Mouse (Mus musculus) lung, postnatal 36 days (tissue): ENCODE measurements at regions not wholly inside any gene's neighbourhood (a gene's known extent, or its start where the extent isn't known, plus 50 kb on each side); places are given as distances from the start of the nearest gene placed in this dataset.

Experiments
- DNase-seq: peaks from one replicate; pipeline ENCODE4 v3.0.0; 2022; ENCODE audit warnings: mixed read lengths

- DNase-seq = no peak
These were observed 120.5 kb upstream of the Smarca2 start for GRCm38 (mm10) chr19:26484322-26484721.

DNA sequence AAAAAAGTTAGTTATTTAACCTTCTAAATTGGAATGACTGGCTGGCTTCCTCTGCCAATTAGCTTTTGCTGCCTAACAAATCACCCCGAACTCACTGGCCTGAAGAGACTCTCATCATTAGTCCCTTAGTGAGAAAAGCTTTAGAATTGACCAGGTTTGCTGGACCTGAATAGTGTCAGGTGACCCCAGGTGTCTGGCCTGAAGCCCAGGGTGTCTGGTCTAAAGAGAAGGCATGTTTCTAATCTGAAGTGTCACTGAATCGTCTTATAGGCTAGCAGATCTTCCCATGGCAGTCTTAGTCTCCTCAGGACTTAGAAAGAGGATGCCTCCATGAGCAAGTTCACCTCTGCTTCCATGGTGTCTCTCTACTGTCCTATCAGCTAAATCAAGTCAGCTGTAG, 112.0 kb upstream of the Smarca2 start:
- no peak for DNase-seq

GRCm38 (mm10) chr19:26501064-26501463, 103.8 kb upstream of the Smarca2 start:
- DNase-seq = no peak

DNA sequence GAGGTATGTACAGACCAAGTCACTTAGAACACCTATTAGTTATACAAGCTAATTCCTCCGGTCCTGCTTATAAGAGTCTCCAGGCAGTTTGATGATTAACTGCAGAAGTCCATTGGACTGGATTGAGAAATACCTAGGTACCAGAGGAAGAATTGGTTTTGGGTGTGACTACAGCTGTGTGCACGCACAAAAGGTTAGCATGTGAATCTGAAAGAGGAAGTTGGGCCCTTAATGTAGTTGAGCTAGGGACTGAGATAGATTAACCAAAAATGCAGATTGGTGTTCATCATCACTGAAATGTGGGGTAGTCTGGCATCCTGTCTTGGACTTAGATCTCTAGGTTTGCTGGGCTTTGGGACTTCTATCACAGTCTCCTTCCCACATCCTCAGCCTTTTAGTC, 100.8 kb upstream of the Smarca2 start:
- DNase-seq = no peak

DNA sequence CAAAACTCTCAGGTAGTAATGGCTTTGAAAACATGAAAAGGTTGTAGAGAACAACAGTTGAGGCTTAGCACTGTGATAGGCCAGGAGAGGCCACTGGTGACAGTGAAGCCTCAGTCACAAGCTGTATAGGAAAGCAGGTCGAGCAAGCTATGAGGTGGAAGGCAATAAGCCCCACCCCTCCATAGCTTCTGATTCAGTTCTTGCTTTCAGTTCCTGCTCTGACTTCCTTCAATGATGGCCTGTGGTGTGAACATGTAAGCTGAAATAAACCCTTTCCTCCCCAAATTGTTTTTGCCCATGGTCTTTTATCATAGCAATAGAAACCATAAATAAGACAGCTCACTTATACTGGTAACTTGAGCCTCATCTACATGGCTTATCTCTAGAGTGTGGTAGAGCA, 98.0 kb upstream of the Smarca2 start:
- peak; percentile 6 for DNase-seq

GRCm38 (mm10) chr19:26507986-26508385, 96.9 kb upstream of the Smarca2 start:
- DNase-seq = no peak

GRCm38 (mm10) chr19:26508616-26509015, 96.2 kb upstream of the Smarca2 start:
- DNase-seq = no peak

DNA sequence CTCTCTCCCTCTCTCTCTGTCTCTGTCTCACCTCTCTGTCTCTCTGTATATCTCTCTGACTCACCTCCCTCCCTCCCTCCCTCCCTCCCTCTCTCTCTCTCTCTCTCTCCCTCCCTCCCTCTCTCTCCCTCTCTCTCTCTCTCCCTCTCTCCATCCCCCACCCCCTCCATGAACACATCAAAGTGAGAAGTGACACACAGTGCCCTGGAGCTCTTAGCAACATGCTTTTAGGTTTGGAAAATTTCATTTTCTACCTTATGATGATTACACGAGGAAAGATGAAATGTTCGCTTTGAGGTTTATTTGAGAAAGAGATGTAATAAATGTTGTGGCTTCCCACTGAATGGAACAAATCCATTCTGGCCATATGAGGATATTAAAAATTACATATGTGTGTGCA, 95.6 kb upstream of the Smarca2 start:
- no peak for DNase-seq

DNA sequence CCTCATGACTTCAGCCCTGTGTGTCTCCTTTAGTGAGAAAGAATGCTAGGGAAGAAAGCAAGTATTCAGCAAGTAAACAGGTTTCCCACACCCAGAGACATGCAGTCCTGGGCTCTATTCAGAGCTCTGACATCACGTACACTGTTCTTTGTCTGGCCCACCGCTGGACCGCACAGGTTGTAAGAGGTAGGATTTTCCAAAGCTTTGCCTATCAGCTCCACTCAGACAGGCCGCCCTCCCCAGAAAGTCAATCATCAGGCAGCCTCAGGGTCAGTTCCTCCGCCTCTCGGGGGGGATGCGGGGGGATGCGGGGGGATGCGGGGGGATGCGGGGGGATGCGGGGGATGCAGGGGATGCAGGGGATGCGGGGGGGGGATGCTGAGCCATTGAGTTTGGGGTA, 94.7 kb upstream of the Smarca2 start:
- no peak for DNase-seq

DNA sequence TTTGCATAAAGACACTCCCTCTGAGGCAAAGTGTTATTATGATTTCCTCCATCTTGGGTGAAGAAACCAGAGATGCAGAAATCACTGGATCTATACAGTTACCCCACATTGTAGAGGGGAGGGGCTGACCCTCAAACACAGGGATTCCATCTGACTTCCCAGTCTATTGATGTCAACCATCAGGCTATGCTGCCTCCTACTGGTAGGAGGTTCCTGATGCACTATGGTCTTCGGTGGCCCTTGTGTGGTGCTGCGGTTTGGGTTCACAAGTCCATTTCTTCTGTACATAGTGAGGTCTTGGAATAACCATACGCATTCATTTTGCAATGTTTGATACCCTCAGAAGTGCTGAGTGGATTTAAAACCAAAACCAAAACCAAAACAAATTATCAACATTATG, 94.0 kb upstream of the Smarca2 start:
- DNase-seq = no peak

DNA sequence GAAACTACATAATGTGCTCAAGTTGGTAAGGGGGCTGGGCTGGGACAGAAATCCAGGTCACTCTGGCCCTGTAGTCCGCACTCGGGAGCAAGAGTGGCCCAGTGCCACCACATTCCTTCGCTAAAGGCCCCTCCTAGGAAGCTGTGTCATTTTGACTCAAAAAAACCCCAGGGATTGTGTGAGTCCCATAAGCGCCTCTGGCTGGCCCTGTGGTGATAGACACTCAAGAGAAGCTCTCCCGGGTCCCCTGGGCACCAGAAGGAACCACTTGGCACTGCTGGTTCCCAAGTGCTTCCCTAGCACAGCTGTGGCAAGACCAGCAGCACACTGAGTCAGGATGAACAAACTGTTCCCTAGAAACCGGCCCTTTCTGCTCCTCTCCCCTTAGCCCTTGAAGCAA, 93.1 kb upstream of the Smarca2 start:
- DNase-seq = no peak

- DNase-seq = no peak
These were observed 80.3 kb upstream of the Smarca2 start for GRCm38 (mm10) chr19:26524583-26524982.

DNA sequence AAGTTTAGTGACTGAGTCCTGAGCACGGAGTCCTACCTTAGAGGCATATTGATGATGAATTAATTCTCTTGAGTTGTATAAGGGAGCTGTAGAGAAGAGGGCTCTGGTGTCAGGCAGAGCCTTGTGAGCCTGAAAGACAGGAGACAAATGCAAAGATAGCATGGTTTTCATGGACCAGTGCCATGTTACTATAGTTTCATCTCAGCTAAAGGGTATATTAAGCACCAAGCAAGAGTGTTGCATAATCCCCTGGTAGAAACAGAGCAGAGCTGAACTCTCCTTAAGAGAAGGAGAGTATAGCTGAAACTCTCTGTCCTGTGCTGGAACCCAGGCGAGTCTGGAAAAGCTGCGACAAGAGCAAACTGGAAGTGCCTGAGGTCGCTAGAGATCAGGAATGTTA, 73.5 kb upstream of the Smarca2 start:
- DNase-seq = no peak

GRCm38 (mm10) chr19:26532509-26532908, 72.3 kb upstream of the Smarca2 start:
- DNase-seq = no peak

GRCm38 (mm10) chr19:26545671-26546070, 59.2 kb upstream of the Smarca2 start:
- no peak for DNase-seq

- DNase-seq = no peak
These were observed 57.3 kb upstream of the Smarca2 start for GRCm38 (mm10) chr19:26547522-26547921.

GRCm38 (mm10) chr19:26548562-26549270, 56.1 kb upstream of the Smarca2 start:
- no peak for DNase-seq

DNA sequence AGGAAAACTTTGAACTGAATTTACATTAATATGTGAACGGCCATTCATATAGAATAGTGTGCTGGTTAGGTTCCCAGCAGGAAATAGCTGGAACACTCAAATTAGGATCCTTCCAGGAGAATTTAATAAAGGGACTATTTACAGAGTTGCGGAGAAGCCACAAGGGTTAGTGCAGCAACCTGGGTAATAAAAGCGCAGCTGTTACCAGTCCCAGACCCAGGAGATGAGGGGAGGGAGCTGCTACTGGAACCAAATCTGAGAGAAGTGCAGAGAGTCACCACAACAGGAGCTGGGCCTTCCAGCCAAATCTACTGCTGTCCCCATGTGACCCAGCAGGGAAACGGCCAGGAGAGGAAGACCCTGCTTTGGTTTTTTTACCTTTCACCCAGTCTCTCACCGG, 54.6 kb upstream of the Smarca2 start:
- DNase-seq = no peak
